In genomic region chr8:70840590-70840989, GRCm38 (mm10) we compare ENCODE assay signal across 9 mouse cellular contexts. TPM values are rescaled to one million over a fixed set of nuclear protein-coding genes. Genes with fewer than 3 reads are reported as not detected.
A peak's percentile ranks its signal among the peaks of the same experiment; 100 is the strongest.
DNase-seq lines count a peak whose midpoint lies in the region; ATAC-seq and TF ChIP-seq lines count a peak whose summit lies in the region.
"Had no signal": no experiment of that assay in that cellular context is flagged by ENCODE, and none has a peak within 500 bp of the region (broad histone marks: within the 10 kb centered on the region; RNA-seq: fewer than 3 reads in every experiment).

No protein-coding gene starts in this region.

- no peak for ATAC-seq in heart, embryonic 15.5 days (replicated peaks; ENCODE audit: insufficient number of reproducible peaks, insufficient read depth, low FRiP score, low read depth)
- no peak for ATAC-seq in liver, postnatal 0 days
- no peak for ATAC-seq in lung, postnatal 0 days

- H3K4me2 ChIP-seq in heart, embryonic 15.5 days, result no peak overlapping the region
- peak overlapping the region; percentile 58 for H3K4me2 ChIP-seq in liver, postnatal 0 days (ENCODE audit: low read depth, low read length)
- H3K4me2 ChIP-seq in lung, postnatal 0 days (replicated peaks; ENCODE audit: low read depth, low read length), result no peak overlapping the region

- H3K27ac ChIP-seq in heart, embryonic 15.5 days, result peak overlapping the region; percentile 58
- H3K27ac ChIP-seq in bone marrow macrophage, adult 2 months (ENCODE audit: insufficient read depth, low read depth, low read length), result peak overlapping the region; percentile 97
- H3K27ac ChIP-seq in liver, postnatal 0 days (ENCODE audit: low read depth), result peak overlapping the region; percentile 94
- no peak overlapping the region; the same call in 1 of the 2 replicates for H3K27ac ChIP-seq in lung, postnatal 0 days (ENCODE audit: low read length)

- H3K4me3 ChIP-seq in heart, embryonic 15.5 days, result no peak overlapping the region
- H3K4me3 ChIP-seq in bone marrow macrophage, adult 2 months (ENCODE audit: insufficient read depth, low read length), result no peak overlapping the region
- peak overlapping the region; percentile 40 for H3K4me3 ChIP-seq in liver, postnatal 0 days (ENCODE audit: low read depth, low read length)
- H3K4me3 ChIP-seq in lung, postnatal 0 days (ENCODE audit: low read depth, low read length), result no peak overlapping the region

- H3K9me3 ChIP-seq in heart, embryonic 15.5 days (replicated peaks), result no peaks in the 10 kb centered on the region
- no peaks in the 10 kb centered on the region for H3K9me3 ChIP-seq in liver, postnatal 0 days (ENCODE audit: low read length)
- H3K9me3 ChIP-seq in lung, postnatal 0 days (ENCODE audit: low read length), result no peaks in the 10 kb centered on the region

- no peak for TF ChIP-seq CTCF in bone marrow macrophage, adult 2 months (IDR thresholded peaks at IDR 0.05; ENCODE audit: low read depth, low read length)
- no peak for TF ChIP-seq CTCF in liver, postnatal 0 days (IDR thresholded peaks at IDR 0.05; ENCODE audit: low read depth)
- TF ChIP-seq CTCF in lung, postnatal 0 days (IDR thresholded peaks at IDR 0.05), result no peak

- peaks cover 12% of the 10 kb centered on the region for H3K4me1 ChIP-seq in heart, embryonic 15.5 days (replicated peaks)
- peaks cover 13% of the 10 kb centered on the region for H3K4me1 ChIP-seq in bone marrow macrophage, adult 2 months (ENCODE audit: control insufficient read depth, insufficient read depth, low read length)
- H3K4me1 ChIP-seq in liver, postnatal 0 days (ENCODE audit: insufficient read depth), result peaks cover 39% of the 10 kb centered on the region
- H3K4me1 ChIP-seq in lung, postnatal 0 days (ENCODE audit: insufficient read depth, low read depth, low read length), result peaks cover 2% of the 10 kb centered on the region

- no peak for TF ChIP-seq POLR2A in bone marrow macrophage, adult 2 months (IDR thresholded peaks at IDR 0.05; ENCODE audit: borderline replicate concordance, low read depth, low read length)

- intact Hi-C loops in left cerebral cortex, postnatal 36 days (cut with DNase I), result loop anchor here (2.0 to 5.0 kb wide), 2 partner anchors 73 to 122 kb away; partner anchors contain the start of gene Gm3336

- no peaks in the 10 kb centered on the region for H3K36me3 ChIP-seq in heart, embryonic 15.5 days
- peaks cover 9% of the 10 kb centered on the region for H3K36me3 ChIP-seq in liver, postnatal 0 days (replicated peaks; ENCODE audit: insufficient read depth, low read length)
- peaks cover 11% of the 10 kb centered on the region for H3K36me3 ChIP-seq in lung, postnatal 0 days (ENCODE audit: insufficient read depth, low read length)

- H3K9ac ChIP-seq in heart, embryonic 15.5 days, result no peak overlapping the region
- 0 out of 2 replicates have a peak overlapping the region, but pooled peaks have one; percentile 58 for H3K9ac ChIP-seq in liver, postnatal 0 days (replicated peaks)
- H3K9ac ChIP-seq in lung, postnatal 0 days (replicated peaks; ENCODE audit: low read depth), result no peak overlapping the region

- 49% methylated on average over 10 of the region's 10 CpGs for WGBS in heart, embryonic 15.5 days
- 38% methylated on average over 10 of the region's 10 CpGs for WGBS in liver, postnatal 0 days (ENCODE audit: insufficient replicate concordance)
- 41% methylated on average over 10 of the region's 10 CpGs for WGBS in lung, postnatal 0 days

- 0 out of 2 replicates have a peak, but pooled peaks have one; percentile 6 for TF ChIP-seq EP300 in liver, postnatal 0 days (IDR thresholded peaks at IDR 0.05; ENCODE audit: low read depth)
- TF ChIP-seq EP300 in lung, postnatal 0 days (IDR thresholded peaks at IDR 0.05), result no peak

- H3K27me3 ChIP-seq in heart, embryonic 15.5 days, result peaks cover 8% of the 10 kb centered on the region; the same call in 1 of the 2 replicates
- no peaks in the 10 kb centered on the region for H3K27me3 ChIP-seq in liver, postnatal 0 days (ENCODE audit: insufficient read depth, low read length)
- no peaks in the 10 kb centered on the region for H3K27me3 ChIP-seq in lung, postnatal 0 days (replicated peaks; ENCODE audit: insufficient read depth, low read length)
- H3K27me3 ChIP-seq: Patski had no signal

- DNase-seq in heart, adult 9 months (ENCODE audit: low spot score in 2 of 2), result no peak
- DNase-seq in kidney, adult 8-10 months, result peak; percentile 75 to 76
- no peak for DNase-seq in liver, postnatal 0 days
- DNase-seq in left cerebral cortex, adult 9 months (ENCODE audit: low spot score in 2 of 2), result no peak
- DNase-seq in left cerebral cortex, postnatal 36 days (ENCODE audit: low spot score in 2 of 2), result no peak
- DNase-seq in lung, postnatal 0 days (ENCODE audit: low spot score), result no peak

RNA-seq across cellular contexts. Expression of gene Arrdc2, which starts 1.1 kb away (rescaled TPM):
- 2.8 and 4.0 TPM in 2 replicates for polyA plus RNA-seq in heart, embryonic 15.5 days (2015; fragmentation: Nextera tagmentation; extraction: Ambion mirVana)
- polyA plus RNA-seq in bone marrow macrophage, adult 2 months (2012; ENCODE audit: insufficient read depth, insufficient read length, missing spikeins), result 27.8 and 29.7 TPM in 2 replicates
- 6.1 and 6.2 TPM in 2 replicates for polyA plus RNA-seq in liver, postnatal 0 days (2015; fragmentation: Nextera tagmentation; extraction: Ambion mirVana)
- 10 to 100 TPM; 16.9 to 20.2 TPM for total RNA-seq in left cerebral cortex, postnatal 36 days (2021)
- 9.4 and 10.7 TPM in 2 replicates for polyA plus RNA-seq in lung, postnatal 0 days (2015; fragmentation: Nextera tagmentation; extraction: Ambion mirVana)

RNA-seq across cellular contexts. Expression of gene Kcnn1, which starts 22.5 kb away (rescaled TPM):
- polyA plus RNA-seq in heart, embryonic 15.5 days (2015; fragmentation: Nextera tagmentation; extraction: Ambion mirVana), result 2.8 and 3.8 TPM in 2 replicates
- polyA plus RNA-seq in bone marrow macrophage, adult 2 months (2012; ENCODE audit: insufficient read depth, insufficient read length, missing spikeins), result 0.99 and 1.8 TPM in 2 replicates
- 0.19 and 0.45 TPM in 2 replicates for polyA plus RNA-seq in liver, postnatal 0 days (2015; fragmentation: Nextera tagmentation; extraction: Ambion mirVana)
- 10 to 100 TPM; 18.3 to 27.0 TPM for total RNA-seq in left cerebral cortex, postnatal 36 days (2021)
- polyA plus RNA-seq in lung, postnatal 0 days (2015; fragmentation: Nextera tagmentation; extraction: Ambion mirVana), result 0.24 and 0.25 TPM in 2 replicates

RNA-seq across cellular contexts. Expression of gene Il12rb1, which starts 32.3 kb away (rescaled TPM):
- 0.15 and 0.53 TPM in 2 replicates for polyA plus RNA-seq in heart, embryonic 15.5 days (2015; fragmentation: Nextera tagmentation; extraction: Ambion mirVana)
- 0.20 TPM in 1 of 2 replicates, not detected in the other for polyA plus RNA-seq in bone marrow macrophage, adult 2 months (2012; ENCODE audit: insufficient read depth, insufficient read length, missing spikeins)
- polyA plus RNA-seq in liver, postnatal 0 days (2015; fragmentation: Nextera tagmentation; extraction: Ambion mirVana), result 0.19 and 0.25 TPM in 2 replicates
- 1 to 10 TPM in 1 of 2 experiments, under 1 TPM in 1; 0.86 to 1.1 TPM for total RNA-seq in left cerebral cortex, postnatal 36 days (2021)
- polyA plus RNA-seq in lung, postnatal 0 days (2015; fragmentation: Nextera tagmentation; extraction: Ambion mirVana), result 0.13 and 0.16 TPM in 2 replicates

RNA-seq across cellular contexts. Expression of gene Ccdc124, which starts 33.1 kb away (rescaled TPM):
- polyA plus RNA-seq in heart, embryonic 15.5 days (2015; fragmentation: Nextera tagmentation; extraction: Ambion mirVana), result 79.7 and 84.1 TPM in 2 replicates
- polyA plus RNA-seq in bone marrow macrophage, adult 2 months (2012; ENCODE audit: insufficient read depth, insufficient read length, missing spikeins), result 35.6 and 39.9 TPM in 2 replicates
- polyA plus RNA-seq in liver, postnatal 0 days (2015; fragmentation: Nextera tagmentation; extraction: Ambion mirVana), result 34.3 and 37.9 TPM in 2 replicates
- 100 to 1,000 TPM in 1 of 2 experiments, 10 to 100 TPM in 1; 88.6 to 108 TPM for total RNA-seq in left cerebral cortex, postnatal 36 days (2021)
- 63.7 and 68.5 TPM in 2 replicates for polyA plus RNA-seq in lung, postnatal 0 days (2015; fragmentation: Nextera tagmentation; extraction: Ambion mirVana)

RNA-seq across cellular contexts. Expression of gene Mast3, which starts 35.7 kb away (rescaled TPM):
- polyA plus RNA-seq in heart, embryonic 15.5 days (2015; fragmentation: Nextera tagmentation; extraction: Ambion mirVana), result 5.0 and 11.1 TPM in 2 replicates
- 57.7 and 59.6 TPM in 2 replicates for polyA plus RNA-seq in bone marrow macrophage, adult 2 months (2012; ENCODE audit: insufficient read depth, insufficient read length, missing spikeins)
- 5.2 and 6.0 TPM in 2 replicates for polyA plus RNA-seq in liver, postnatal 0 days (2015; fragmentation: Nextera tagmentation; extraction: Ambion mirVana)
- 100 to 1,000 TPM; 312 to 338 TPM for total RNA-seq in left cerebral cortex, postnatal 36 days (2021)
- 7.3 and 7.6 TPM in 2 replicates for polyA plus RNA-seq in lung, postnatal 0 days (2015; fragmentation: Nextera tagmentation; extraction: Ambion mirVana)

Comparison
In these comparisons a context has a peak if more than half of its experiments do, and no peak if none do; other contexts are left out.
1. DNase-seq: peak in kidney, adult 8-10 months (2 of 2); none in heart, adult 9 months (0 of 2), liver, postnatal 0 days (single experiment), left cerebral cortex, adult 9 months (0 of 2), left cerebral cortex, postnatal 36 days (0 of 2) and lung, postnatal 0 days (single experiment).